Mouse (Mus musculus): Measurements from ENCODE around the gene Ocel1. TPM values are rescaled to one million over a fixed set of nuclear protein-coding genes. Genes with fewer than 3 reads are reported as not detected.

Ocel1 gene
- polyA plus RNA-seq, 1 experiment from 2014 or later, result 5.7 TPM

DNA sequence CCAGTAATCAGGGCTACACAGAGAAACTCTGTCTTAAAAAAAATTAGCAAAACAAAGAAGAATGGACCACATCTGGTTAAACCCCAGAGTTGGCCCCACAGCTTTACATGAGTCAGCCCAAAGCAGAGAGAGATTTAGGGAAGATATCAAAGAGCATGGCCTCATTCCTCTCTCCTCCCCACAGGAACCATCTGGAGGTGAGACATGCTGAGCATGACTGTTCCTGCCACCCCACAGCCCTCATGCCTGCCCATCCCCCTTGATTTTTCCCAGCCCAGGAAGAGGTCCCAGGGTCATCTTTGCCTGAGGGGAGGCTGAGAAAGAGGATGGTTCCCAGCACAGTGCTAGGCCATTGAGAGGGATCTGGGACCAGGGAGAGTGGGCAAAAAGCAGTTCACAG is 2.7 kb upstream of the Ocel1 start:
- H3K4me1 ChIP-seq (replicated peaks), result peaks cover 30% of the 10 kb centered on the region
- ATAC-seq (ENCODE audit: insufficient number of reproducible peaks, low FRiP score), result no peak
- H3K4me3 ChIP-seq, result peak overlapping the region; percentile 72; the same call in 1 of the 2 replicates
- 0 out of 2 replicates have a peak overlapping the region, but pooled peaks have one; percentile 78 for H3K9ac ChIP-seq
- peak overlapping the region; percentile 81 for H3K4me2 ChIP-seq
- peaks cover 22% of the 10 kb centered on the region for H3K36me3 ChIP-seq
- H3K9me3 ChIP-seq (replicated peaks), result no peaks in the 10 kb centered on the region
- no peaks in the 10 kb centered on the region for H3K27me3 ChIP-seq (replicated peaks)
- no peak overlapping the region for H3K27ac ChIP-seq (ENCODE audit: poor library complexity, severe bottlenecking)

DNA sequence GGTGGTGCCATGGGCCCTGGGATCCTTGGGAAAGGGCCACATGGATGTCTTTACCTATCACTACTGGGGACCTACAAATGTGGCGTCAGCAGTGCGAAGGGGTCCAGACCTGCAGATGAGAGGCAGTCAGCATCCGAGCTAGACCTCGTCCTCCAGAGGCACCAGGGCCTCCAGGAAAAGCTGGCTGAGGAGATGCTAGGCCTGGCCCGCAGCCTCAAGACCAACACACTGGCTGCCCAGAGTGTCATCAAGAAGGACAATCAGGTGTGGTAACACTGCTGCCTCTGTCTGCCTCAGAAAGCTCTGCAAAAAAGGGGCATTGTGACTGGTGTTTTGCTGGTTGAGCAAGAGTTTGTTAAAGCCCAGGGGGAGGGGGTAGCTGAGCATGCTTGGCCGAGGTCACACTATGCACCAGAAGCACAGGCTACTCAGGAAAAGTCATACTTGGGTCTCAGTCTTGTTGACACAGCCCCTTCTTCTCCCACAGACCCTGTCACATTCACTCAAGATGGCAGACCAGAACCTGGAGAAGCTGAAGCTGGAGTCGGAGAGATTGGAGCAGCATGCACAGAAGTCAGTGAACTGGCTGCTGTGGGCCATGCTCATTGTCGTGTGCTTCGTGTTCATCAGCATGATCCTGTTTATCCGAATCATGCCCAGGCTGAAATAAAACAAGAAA is 1.9 kb upstream of the Ocel1 start:
- no peak overlapping the region for H3K9ac ChIP-seq
- no peak overlapping the region for H3K4me2 ChIP-seq
- 93% methylated on average over 10 of the region's 10 CpGs for WGBS
- peaks cover 30% of the 10 kb centered on the region for H3K4me1 ChIP-seq (replicated peaks)
- no peak for ATAC-seq (ENCODE audit: insufficient number of reproducible peaks, low FRiP score)
- no peak overlapping the region for H3K4me3 ChIP-seq
- no peaks in the 10 kb centered on the region for H3K9me3 ChIP-seq (replicated peaks)
- H3K27me3 ChIP-seq (replicated peaks), result no peaks in the 10 kb centered on the region
- H3K27ac ChIP-seq (ENCODE audit: poor library complexity, severe bottlenecking), result peak overlapping the region; percentile 45; the same call in 1 of the 2 replicates
- peaks cover 29% of the 10 kb centered on the region for H3K36me3 ChIP-seq

DNA sequence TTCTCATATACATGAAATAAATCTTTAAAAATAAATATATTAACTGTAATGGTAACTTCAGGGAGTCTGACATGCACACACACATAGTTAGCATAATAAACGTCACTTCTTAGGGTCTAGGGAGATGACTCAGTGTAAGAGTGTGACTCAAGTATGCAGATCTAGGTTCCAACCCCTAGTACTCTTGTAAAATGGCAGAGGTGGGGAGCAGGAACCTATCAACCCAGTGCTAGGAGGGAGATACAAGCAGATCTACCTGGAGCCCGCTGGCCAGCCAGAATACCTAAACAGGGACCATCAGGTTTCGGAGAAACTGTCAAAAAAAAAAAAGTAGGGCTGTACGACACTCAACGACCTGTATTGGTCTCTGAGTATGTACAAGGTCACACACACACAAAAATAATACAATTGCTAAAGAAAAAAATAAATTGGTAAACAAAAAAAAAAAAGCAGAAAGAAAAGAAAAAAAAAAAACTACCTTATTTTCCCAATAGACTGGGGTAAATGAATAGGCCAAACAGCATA is 325 bp upstream of the Ocel1 start:
- peak overlapping the region; percentile 34; the same call in 1 of the 2 replicates for H3K9ac ChIP-seq
- H3K4me1 ChIP-seq (replicated peaks), result peaks cover 45% of the 10 kb centered on the region
- H3K27me3 ChIP-seq (replicated peaks), result no peaks in the 10 kb centered on the region
- no peak for ATAC-seq (ENCODE audit: insufficient number of reproducible peaks, low FRiP score)
- H3K36me3 ChIP-seq, result peaks cover 45% of the 10 kb centered on the region
- H3K4me3 ChIP-seq, result peak overlapping the region; percentile 64
- H3K27ac ChIP-seq (ENCODE audit: poor library complexity, severe bottlenecking), result no peak overlapping the region
- WGBS, result 21% methylated on average over 5 of the region's 5 CpGs
- no peaks in the 10 kb centered on the region for H3K9me3 ChIP-seq (replicated peaks)
- peak overlapping the region; percentile 62 for H3K4me2 ChIP-seq

DNA sequence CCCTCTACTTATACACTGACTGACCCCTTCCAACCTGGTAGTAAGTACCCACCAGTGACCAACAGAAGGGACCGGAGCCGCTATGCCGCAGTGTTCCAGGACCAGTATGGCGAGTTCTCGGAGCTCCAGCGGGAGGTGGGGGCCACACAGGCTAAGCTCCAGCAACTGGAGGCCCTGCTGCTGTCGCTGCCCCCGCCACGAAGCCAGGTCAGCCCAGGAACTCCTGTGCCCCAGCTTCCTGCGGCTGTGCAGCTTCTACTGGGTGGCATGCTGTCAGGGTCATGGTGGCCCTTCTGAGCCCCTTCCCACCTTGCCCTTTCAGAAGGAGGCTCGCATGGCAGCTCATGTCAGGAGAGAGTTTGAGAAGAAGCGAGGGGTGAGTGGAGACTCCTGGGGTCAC is 1.3 kb downstream of the Ocel1 start:
- H3K4me3 ChIP-seq, result no peak overlapping the region
- no peak overlapping the region for H3K9ac ChIP-seq
- ATAC-seq (ENCODE audit: insufficient number of reproducible peaks, low FRiP score), result no peak
- no peak overlapping the region for H3K27ac ChIP-seq (ENCODE audit: poor library complexity, severe bottlenecking)
- no peak overlapping the region for H3K4me2 ChIP-seq
- H3K9me3 ChIP-seq (replicated peaks), result no peaks in the 10 kb centered on the region
- no peaks in the 10 kb centered on the region for H3K27me3 ChIP-seq (replicated peaks)
- peaks cover 53% of the 10 kb centered on the region for H3K36me3 ChIP-seq
- peaks cover 53% of the 10 kb centered on the region for H3K4me1 ChIP-seq (replicated peaks)
- WGBS, result 88% methylated on average over 12 of the region's 12 CpGs

DNA sequence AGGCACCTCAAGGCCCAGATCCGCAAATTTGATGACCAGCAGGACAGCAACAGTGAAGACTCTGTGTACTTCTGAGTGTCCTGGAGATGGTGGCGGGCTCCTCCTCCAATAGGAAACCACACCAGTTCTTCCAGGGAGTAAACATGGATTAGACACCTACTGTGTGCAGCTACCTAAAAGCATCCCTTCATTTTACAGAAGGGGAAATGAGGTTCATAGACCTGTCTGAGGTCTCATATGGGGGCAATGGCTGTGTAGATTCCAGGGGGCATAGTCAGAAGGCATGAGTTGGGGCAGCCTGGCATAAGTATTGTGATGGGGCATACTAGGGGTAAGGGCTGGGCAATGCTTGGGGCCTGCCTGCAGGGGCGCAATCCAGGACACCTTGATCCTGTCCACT is 1.9 kb downstream of the Ocel1 start:
- peaks cover 48% of the 10 kb centered on the region for H3K4me1 ChIP-seq (replicated peaks)
- H3K27me3 ChIP-seq (replicated peaks), result no peaks in the 10 kb centered on the region
- H3K27ac ChIP-seq (ENCODE audit: poor library complexity, severe bottlenecking), result no peak overlapping the region
- H3K9me3 ChIP-seq (replicated peaks), result no peaks in the 10 kb centered on the region
- no peak for ATAC-seq (ENCODE audit: insufficient number of reproducible peaks, low FRiP score)
- WGBS, result 87% methylated on average over 3 of the region's 3 CpGs
- no peak overlapping the region for H3K4me3 ChIP-seq
- H3K9ac ChIP-seq, result no peak overlapping the region
- H3K36me3 ChIP-seq, result peaks cover 59% of the 10 kb centered on the region
- H3K4me2 ChIP-seq, result no peak overlapping the region

DNA sequence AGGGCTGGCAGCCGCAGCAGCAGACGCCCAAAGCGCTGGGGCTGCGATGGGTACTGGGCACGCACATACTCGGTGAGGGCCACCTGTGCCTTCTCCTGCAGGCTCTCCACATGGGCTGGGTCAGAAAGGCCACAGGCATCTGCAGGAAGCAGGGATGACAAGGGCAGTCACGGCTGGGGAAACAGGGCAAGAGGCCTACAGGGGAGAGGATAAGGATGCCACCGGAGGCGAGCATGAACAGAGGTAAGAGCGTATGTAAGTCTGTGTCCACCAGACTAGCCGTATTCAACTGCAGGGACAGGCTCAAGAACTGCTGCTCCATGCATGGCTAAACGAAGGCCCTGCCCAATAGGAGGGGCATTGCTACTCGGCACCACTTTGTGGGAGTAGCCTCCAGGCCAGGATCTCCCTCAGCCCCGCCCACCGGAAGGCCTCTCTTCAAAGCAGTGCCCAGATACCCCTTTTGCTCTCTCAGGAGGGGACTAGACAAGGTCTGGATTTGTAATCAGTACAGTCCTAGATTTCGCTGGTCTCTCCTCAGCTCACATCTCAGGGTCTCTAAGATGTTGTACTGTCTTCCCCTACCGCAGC is 3.6 kb downstream of the Ocel1 start:
- H3K27ac ChIP-seq (ENCODE audit: poor library complexity, severe bottlenecking), result no peak overlapping the region
- H3K4me2 ChIP-seq, result no peak overlapping the region
- no peaks in the 10 kb centered on the region for H3K27me3 ChIP-seq (replicated peaks)
- H3K36me3 ChIP-seq, result peaks cover 59% of the 10 kb centered on the region
- 76% methylated on average over 17 of the region's 17 CpGs for WGBS
- no peak for ATAC-seq (ENCODE audit: insufficient number of reproducible peaks, low FRiP score)
- H3K9me3 ChIP-seq (replicated peaks), result no peaks in the 10 kb centered on the region
- H3K4me1 ChIP-seq (replicated peaks), result peaks cover 53% of the 10 kb centered on the region
- H3K4me3 ChIP-seq, result no peak overlapping the region
- H3K9ac ChIP-seq, result no peak overlapping the region

DNA sequence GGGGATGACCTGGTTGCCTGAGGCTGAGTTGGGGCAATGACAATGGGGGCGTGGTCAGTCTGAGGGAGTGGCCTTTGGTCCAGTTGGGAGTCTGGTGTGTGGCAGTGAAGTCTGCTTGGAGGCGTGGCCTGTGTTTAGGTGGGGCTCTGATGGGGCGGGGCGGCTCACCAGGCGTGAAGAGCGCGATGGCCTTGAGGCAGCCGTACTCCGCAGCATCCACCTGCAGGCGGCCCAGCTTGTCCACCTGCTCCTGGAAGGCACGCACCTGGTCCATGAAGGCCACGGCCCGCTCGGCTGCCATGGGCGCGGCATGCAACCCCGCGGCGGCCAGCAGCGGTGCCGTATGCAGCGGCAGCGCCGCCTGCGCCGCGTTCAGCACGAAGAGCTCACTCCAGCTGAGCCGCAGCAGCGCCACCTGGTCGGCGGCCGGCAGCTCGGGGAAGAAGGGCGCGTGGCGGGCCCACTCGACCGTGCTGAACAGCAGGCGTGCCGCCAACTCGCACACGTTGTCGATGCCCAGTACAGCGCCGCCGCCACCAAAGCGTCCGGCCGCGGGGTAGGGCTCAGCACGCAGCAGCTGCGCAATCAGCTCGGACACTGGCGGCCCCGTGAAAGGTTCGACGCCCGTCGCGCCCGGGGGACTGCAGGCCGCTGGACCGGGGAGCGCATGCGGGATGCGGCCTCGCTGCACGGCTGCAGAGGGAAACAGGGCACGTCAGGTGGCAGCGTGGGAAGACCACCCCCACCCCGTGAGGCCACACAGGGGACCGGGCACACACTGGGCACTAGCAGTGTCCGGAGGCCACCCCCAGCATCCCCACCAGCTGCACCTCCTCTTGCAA is 4.7 kb downstream of the Ocel1 start:
- Histone ChIP-seq H3K4me1 (replicated peaks) (peaks cover 51% of the 10 kb centered on the region), H3K9ac (peak overlapping the region; percentile 47)
- ATAC-seq (ENCODE audit: insufficient number of reproducible peaks, low FRiP score), result peak; percentile 10; the same call in 1 of the 2 replicates

DNA sequence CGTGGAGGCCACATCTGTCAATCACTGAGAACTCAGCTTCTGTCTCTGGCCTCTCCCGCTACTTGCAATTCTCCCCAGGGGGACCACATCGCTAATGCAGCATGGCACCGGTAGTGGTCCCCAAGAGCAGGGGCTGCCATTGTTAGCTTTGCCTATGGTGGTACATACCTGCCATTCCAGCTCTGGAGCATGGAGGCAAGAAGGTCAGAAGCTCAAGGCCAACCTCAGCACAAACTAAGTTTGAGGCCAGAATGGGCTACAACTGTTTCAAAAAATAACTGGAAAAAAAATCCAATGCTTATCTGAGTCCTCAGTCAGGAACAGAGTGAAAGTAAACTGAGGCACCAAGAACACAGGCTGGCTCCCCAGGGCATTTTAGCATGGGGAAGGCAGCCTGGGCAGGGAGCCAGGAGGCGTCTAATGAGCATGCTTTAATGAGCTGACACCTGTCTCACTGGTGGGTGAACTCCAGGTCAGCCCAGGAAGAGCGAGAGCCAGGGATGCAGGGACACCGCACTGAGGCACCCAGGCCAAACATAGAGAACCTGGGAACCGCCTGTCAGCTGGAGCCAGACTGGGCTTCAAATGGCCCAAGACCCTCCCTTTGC is 5.4 kb downstream of the Ocel1 start:
- peak overlapping the region; percentile 47; the same call in 1 of the 2 replicates for H3K9ac ChIP-seq
- H3K4me1 ChIP-seq (replicated peaks), result peaks cover 51% of the 10 kb centered on the region
- WGBS, result 58% methylated on average over 8 of the region's 8 CpGs

More for the DNA sequence above, 4.7 kb downstream of the Ocel1 start:
- 13% methylated on average over 74 of the region's 74 CpGs for WGBS
- Histone ChIP-seq H3K27ac (ENCODE audit: poor library complexity, severe bottlenecking) (no peak overlapping the region), H3K4me3 (peak overlapping the region; percentile 29), H3K36me3 (peaks cover 57% of the 10 kb centered on the region), H3K4me2 (peak overlapping the region; percentile 65), H3K27me3 (replicated peaks) (no peaks in the 10 kb centered on the region), H3K9me3 (replicated peaks) (no peaks in the 10 kb centered on the region)

DNA sequence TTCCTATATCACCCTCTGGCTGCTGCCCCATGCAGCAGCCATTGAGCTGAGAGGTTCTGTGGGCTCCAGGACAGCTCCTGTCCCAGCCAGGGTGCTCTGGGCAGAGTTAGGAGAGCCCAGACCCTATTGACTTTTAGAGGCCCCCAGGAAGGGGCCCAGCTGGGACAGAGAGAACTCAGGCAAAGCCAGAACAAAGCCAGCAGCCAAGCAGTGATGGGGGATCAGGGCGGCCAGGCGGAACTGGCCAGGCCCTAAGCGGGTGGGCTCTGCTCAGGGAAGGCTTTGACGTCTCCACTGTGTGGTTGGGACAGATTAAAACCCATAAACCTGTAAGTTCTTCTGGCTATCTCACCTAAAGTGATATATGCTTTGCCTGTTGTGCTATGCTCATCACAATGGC is 7.9 kb downstream of the Ocel1 start:
- H3K9me3 ChIP-seq (replicated peaks), result no peaks in the 10 kb centered on the region
- peak overlapping the region; percentile 94 for H3K4me3 ChIP-seq
- no peaks in the 10 kb centered on the region for H3K27me3 ChIP-seq (replicated peaks)
- H3K9ac ChIP-seq, result peak overlapping the region; percentile 98
- peaks cover 66% of the 10 kb centered on the region for H3K4me1 ChIP-seq (replicated peaks)
- ATAC-seq (ENCODE audit: insufficient number of reproducible peaks, low FRiP score), result no peak
- peaks cover 42% of the 10 kb centered on the region for H3K36me3 ChIP-seq
- 80% methylated on average over 4 of the region's 4 CpGs for WGBS
- H3K27ac ChIP-seq (ENCODE audit: poor library complexity, severe bottlenecking), result no peak overlapping the region
- H3K4me2 ChIP-seq, result peak overlapping the region; percentile 95

More for the DNA sequence above, 5.4 kb downstream of the Ocel1 start:
- H3K27ac ChIP-seq (ENCODE audit: poor library complexity, severe bottlenecking), result no peak overlapping the region
- no peak for ATAC-seq (ENCODE audit: insufficient number of reproducible peaks, low FRiP score)
- peaks cover 57% of the 10 kb centered on the region for H3K36me3 ChIP-seq
- H3K4me3 ChIP-seq, result peak overlapping the region; percentile 29
- peak overlapping the region; percentile 65 for H3K4me2 ChIP-seq
- H3K27me3 ChIP-seq (replicated peaks), result no peaks in the 10 kb centered on the region
- no peaks in the 10 kb centered on the region for H3K9me3 ChIP-seq (replicated peaks)

DNA sequence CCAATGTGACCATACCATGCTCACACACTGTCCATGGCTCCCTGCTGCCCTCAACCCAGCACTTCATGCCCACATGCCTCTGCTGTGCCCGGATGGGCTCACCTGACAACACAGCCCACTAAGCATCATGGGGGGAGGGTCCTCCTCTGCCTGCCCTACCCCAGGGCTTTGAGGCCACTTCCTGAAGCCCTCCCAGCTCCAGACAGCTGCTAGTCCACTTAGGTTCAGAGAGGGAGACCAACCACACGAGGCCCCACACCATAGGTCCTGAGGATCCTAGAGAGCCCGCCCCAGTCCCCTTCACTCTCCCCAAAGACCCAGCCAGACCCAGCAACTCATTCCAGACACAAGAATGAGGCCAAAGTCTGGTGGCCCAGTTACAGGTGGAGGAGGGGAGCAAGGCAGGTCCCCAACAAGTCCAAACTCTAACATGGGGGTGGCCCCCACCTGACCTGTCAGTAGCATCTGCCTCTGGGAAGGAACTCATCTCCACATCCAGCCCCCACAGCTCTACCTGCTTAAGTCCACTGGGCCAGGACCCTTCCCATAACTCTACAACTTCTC is 8.5 kb downstream of the Ocel1 start:
- no peak for ATAC-seq (ENCODE audit: insufficient number of reproducible peaks, low FRiP score)
- Histone ChIP-seq H3K9ac (peak overlapping the region; percentile 98), H3K4me3 (peak overlapping the region; percentile 94), H3K27ac (ENCODE audit: poor library complexity, severe bottlenecking) (no peak overlapping the region), H3K36me3 (peaks cover 36% of the 10 kb centered on the region), H3K4me1 (replicated peaks) (peaks cover 64% of the 10 kb centered on the region), H3K9me3 (replicated peaks) (no peaks in the 10 kb centered on the region), H3K4me2 (peak overlapping the region; percentile 95), H3K27me3 (replicated peaks) (no peaks in the 10 kb centered on the region)
- 50% methylated on average over 3 of the region's 3 CpGs for WGBS
